ENCODE assay signal across 8 mouse cellular contexts in the genomic region with DNA sequence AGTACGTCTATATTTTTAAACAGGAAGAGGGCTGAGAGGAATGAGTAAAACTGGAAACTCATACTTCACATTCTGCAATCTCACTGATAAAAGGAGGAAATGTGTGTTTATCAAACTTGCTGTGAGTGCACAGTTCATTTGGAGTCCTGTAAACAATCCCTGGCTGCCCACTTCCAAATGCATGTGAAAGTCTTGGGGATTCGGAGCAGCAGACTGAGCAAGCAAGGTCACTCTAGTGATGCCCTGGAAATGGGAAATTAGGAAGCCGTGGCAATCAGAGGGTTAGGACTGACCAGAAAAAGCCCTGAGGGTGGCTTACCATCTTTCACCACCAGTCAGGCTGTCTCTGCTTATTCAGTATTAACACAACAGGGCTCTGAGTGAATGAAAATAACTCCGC. TPM values are rescaled to one million over a fixed set of nuclear protein-coding genes. Genes with fewer than 3 reads are reported as not detected.
A peak's percentile ranks its signal among the peaks of the same experiment; 100 is the strongest.
DNase-seq lines count a peak whose midpoint lies in the region; ATAC-seq lines count a peak whose summit lies in the region.
"Had no signal": no experiment of that assay in that cellular context is flagged by ENCODE, and none has a peak within 500 bp of the region (broad histone marks: within the 10 kb centered on the region; RNA-seq: fewer than 3 reads in every experiment).

No protein-coding gene starts in this region.

- no peak overlapping the region for H3K4me2 ChIP-seq in hindbrain, embryonic 11.5 days (replicated peaks; ENCODE audit: low read depth, low read length)
- H3K4me2 ChIP-seq in hindbrain, embryonic 12.5 days (replicated peaks): no peak overlapping the region
- H3K4me2 ChIP-seq in forebrain, embryonic 16.5 days (ENCODE audit: low read length): no peak overlapping the region
- H3K4me2 ChIP-seq: neural tube, embryonic 13.5 days had no signal

- H3K4me3 ChIP-seq in hindbrain, embryonic 11.5 days (ENCODE audit: low read depth, low read length): no peak overlapping the region
- no peak overlapping the region for H3K4me3 ChIP-seq in hindbrain, embryonic 12.5 days
- H3K4me3 ChIP-seq in forebrain, embryonic 16.5 days (replicated peaks; ENCODE audit: low read length): no peak overlapping the region
- H3K4me3 ChIP-seq: neural tube, embryonic 13.5 days had no signal

- WGBS in hindbrain, embryonic 11.5 days: 37% methylated on average over 4 of the region's 4 CpGs
- 42% methylated on average over 4 of the region's 4 CpGs for WGBS in hindbrain, embryonic 12.5 days
- 24% methylated on average over 4 of the region's 4 CpGs for WGBS in forebrain, embryonic 16.5 days

- intact Hi-C loops in gastrocnemius, postnatal 36 days (cut with DNase I): no loop called here

- peak; percentile 25 for DNase-seq in hindbrain, embryonic 11.5 days (ENCODE audit: low spot score)
- DNase-seq in kidney, postnatal 10 days: peak; percentile 21
- DNase-seq in lung, postnatal 25 days (ENCODE audit: low spot score): peak; percentile 54
- no peak for DNase-seq in right cerebral cortex, postnatal 36 days (ENCODE audit: low spot score in 2 of 2)
- DNase-seq in gastrocnemius, postnatal 36 days: no peak

- no peaks in the 10 kb centered on the region for H3K36me3 ChIP-seq in hindbrain, embryonic 11.5 days (ENCODE audit: control insufficient read depth, insufficient read depth, low read length)
- H3K36me3 ChIP-seq in hindbrain, embryonic 12.5 days: no peaks in the 10 kb centered on the region
- H3K36me3 ChIP-seq in forebrain, embryonic 16.5 days (ENCODE audit: control insufficient read depth, insufficient read depth): no peaks in the 10 kb centered on the region
- H3K36me3 ChIP-seq: neural tube, embryonic 13.5 days had no signal

- no peaks in the 10 kb centered on the region for H3K4me1 ChIP-seq in hindbrain, embryonic 11.5 days (replicated peaks; ENCODE audit: control insufficient read depth, insufficient read depth, low read length)
- H3K4me1 ChIP-seq in hindbrain, embryonic 12.5 days: 0 out of 2 replicates have a peak, but pooled peaks cover 3% of the 10 kb centered on the region
- H3K4me1 ChIP-seq in forebrain, embryonic 16.5 days (replicated peaks; ENCODE audit: control insufficient read depth, insufficient read depth, low read length): peaks cover 10% of the 10 kb centered on the region

- no peak for ATAC-seq in hindbrain, embryonic 11.5 days (ENCODE audit: low FRiP score)
- ATAC-seq in hindbrain, embryonic 12.5 days (ENCODE audit: low FRiP score): no peak
- no peak for ATAC-seq in forebrain, embryonic 16.5 days

- no peak overlapping the region for H3K27ac ChIP-seq in hindbrain, embryonic 11.5 days (ENCODE audit: low read depth, low read length)
- no peak overlapping the region; the same call in 1 of the 2 replicates for H3K27ac ChIP-seq in hindbrain, embryonic 12.5 days
- peak overlapping the region; percentile 21; the same call in 1 of the 2 replicates for H3K27ac ChIP-seq in forebrain, embryonic 16.5 days (ENCODE audit: low read length)
- H3K27ac ChIP-seq: neural tube, embryonic 13.5 days had no signal

- H3K27me3 ChIP-seq in hindbrain, embryonic 11.5 days (ENCODE audit: control insufficient read depth, insufficient read depth, low read length): no peaks in the 10 kb centered on the region
- H3K27me3 ChIP-seq in hindbrain, embryonic 12.5 days: no peaks in the 10 kb centered on the region
- no peaks in the 10 kb centered on the region for H3K27me3 ChIP-seq in forebrain, embryonic 16.5 days (replicated peaks; ENCODE audit: control insufficient read depth, insufficient read depth, low read length)
- H3K27me3 ChIP-seq: neural tube, embryonic 13.5 days had no signal

- no peaks in the 10 kb centered on the region for H3K9me3 ChIP-seq in hindbrain, embryonic 11.5 days (ENCODE audit: control insufficient read depth, low read length)
- H3K9me3 ChIP-seq in hindbrain, embryonic 12.5 days (replicated peaks): no peaks in the 10 kb centered on the region
- no peaks in the 10 kb centered on the region for H3K9me3 ChIP-seq in forebrain, embryonic 16.5 days (ENCODE audit: control insufficient read depth, low read length)
- H3K9me3 ChIP-seq: neural tube, embryonic 13.5 days had no signal

- H3K9ac ChIP-seq in hindbrain, embryonic 11.5 days (ENCODE audit: low read depth, low read length): no peak overlapping the region
- no peak overlapping the region for H3K9ac ChIP-seq in hindbrain, embryonic 12.5 days
- peak overlapping the region; percentile 36 for H3K9ac ChIP-seq in forebrain, embryonic 16.5 days (replicated peaks; ENCODE audit: low read depth, low read length)
- H3K9ac ChIP-seq: neural tube, embryonic 13.5 days had no signal

RNA-seq across cellular contexts. Expression of a gene that starts 30.1 kb away (rescaled TPM):
- 18.4 and 20.0 TPM in 2 replicates for polyA plus RNA-seq in hindbrain, embryonic 11.5 days (2014; fragmentation: Nextera tagmentation; extraction: Ambion mirVana)
- polyA plus RNA-seq in hindbrain, embryonic 12.5 days (2016; fragmentation: Nextera tagmentation; extraction: Ambion mirVana): 18.5 and 20.1 TPM in 2 replicates
- 18.7 and 20.2 TPM in 2 replicates for polyA plus RNA-seq in forebrain, embryonic 16.5 days (2015; fragmentation: Nextera tagmentation; extraction: Ambion mirVana)
- total RNA-seq in gastrocnemius, postnatal 36 days (2021): 1 to 10 TPM; 3.2 to 4.1 TPM

Comparison
In these comparisons a context has a peak if more than half of its experiments do, and no peak if none do; other contexts are left out.
1. DNase-seq: peak in hindbrain, embryonic 11.5 days (single experiment), kidney, postnatal 10 days (single experiment) and lung, postnatal 25 days (single experiment); none in right cerebral cortex, postnatal 36 days (0 of 2) and gastrocnemius, postnatal 36 days (0 of 2).